Mouse (Mus musculus) midbrain, embryonic 14.5 days (tissue): ENCODE measurements around the gene 4930550C14Rik. TPM values are rescaled to one million over a fixed set of nuclear protein-coding genes. Genes with fewer than 3 reads are reported as not detected.

Experiments
- ATAC-seq: fragments of 200-750 bp; cut with Nextera tagmentation; 2 replicates; pipeline ENCODE4 v1.8.0; 2017; ENCODE audit warnings: moderate number of reproducible peaks, moderate library complexity; ENCODE audit not compliant: low FRiP score, low TSS enrichment
- DNase-seq: peaks from one replicate; pipeline ENCODE4 v3.0.0-alpha.2; 2015
- H3K27ac ChIP-seq: fragments of 300-500 bp; sonication (generic); replicated peaks from 2 replicates; pipeline ENCODE4 v1.5.1; 2014; ENCODE audit warnings: mild to moderate bottlenecking, low read depth, low read length, moderate library complexity
- H3K27me3 ChIP-seq: fragments of 300-500 bp; sonication (generic); 2 replicates; pipeline ENCODE4 v1.6.1; 2014; ENCODE audit warnings: low read length, control low read depth, mixed read lengths; ENCODE audit not compliant: control insufficient read depth, insufficient read depth
- H3K36me3 ChIP-seq: fragments of 300-500 bp; sonication (generic); 2 replicates; pipeline ENCODE4 v1.6.1; 2014; ENCODE audit warnings: low read length, control low read depth; ENCODE audit not compliant: control insufficient read depth, insufficient read depth
- H3K4me1 ChIP-seq: fragments of 300-500 bp; sonication (generic); 2 replicates; pipeline ENCODE4 v1.6.1; 2014; ENCODE audit warnings: mild to moderate bottlenecking, antibody characterized with exemption, low read length, control low read depth; ENCODE audit not compliant: control insufficient read depth, insufficient read depth
- H3K4me2 ChIP-seq: fragments of 300-500 bp; sonication (generic); 2 replicates; pipeline ENCODE4 v1.6.1; 2014; ENCODE audit warnings: mild to moderate bottlenecking, low read length, moderate library complexity
- H3K4me3 ChIP-seq: fragments of 300-500 bp; sonication (generic); replicated peaks from 2 replicates; pipeline ENCODE4 v1.5.1; 2014; ENCODE audit warnings: low read depth, low read length
- H3K9ac ChIP-seq: fragments of 300-500 bp; sonication (generic); replicated peaks from 2 replicates; pipeline ENCODE4 v1.6.1; 2014; ENCODE audit warnings: mild to moderate bottlenecking, low read length, moderate library complexity
- H3K9me3 ChIP-seq: fragments of 300-500 bp; sonication (generic); 2 replicates; pipeline ENCODE4 v1.6.1; 2016; ENCODE audit warnings: low read length, control low read depth, mixed read lengths; ENCODE audit not compliant: control insufficient read depth
- WGBS: fragments of 180-500 bp; shearing (Covaris S2); extraction: QIAGEN DNeasy Blood & Tissue Kit; methylation state at CpG from one replicate; pipeline ENCODE4 v1.1.7; 2014; 5-methylcytosine and 5-hydroxymethylcytosine counted together
- polyA plus RNA-seq: library from polyadenylated mRNA; unstranded; fragments of >200 nt; fragmentation: Nextera tagmentation; extraction: Ambion mirVana; gene quantifications from 2 replicates; pipeline ENCODE4 v1.2.1, GENCODE M21; 2014

4930550C14Rik gene
- polyA plus RNA-seq, result 0.08 and 0.41 TPM in 2 replicates

DNA sequence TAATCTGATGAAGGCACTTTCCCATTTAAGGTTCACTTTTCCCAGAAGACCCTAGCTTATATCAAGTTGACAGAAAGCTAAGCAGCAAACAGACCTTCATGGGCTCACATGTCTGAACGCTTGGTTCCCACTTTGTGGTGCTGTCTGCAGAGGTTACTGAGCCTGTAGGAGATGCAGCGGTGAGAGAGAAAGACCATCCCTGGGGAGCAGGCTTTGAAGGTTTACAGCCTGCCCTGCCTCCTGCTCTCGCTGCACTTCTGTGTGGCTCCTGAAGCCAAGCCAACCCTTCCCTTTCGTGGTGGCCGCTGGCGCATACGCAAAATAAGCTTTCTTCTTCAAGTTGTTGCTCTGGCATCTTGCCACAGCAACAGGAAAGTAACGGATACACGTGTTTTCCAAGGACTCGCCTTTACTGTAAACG is at the start of gene 4930550C14Rik:
Gene 4930550C14Rik (plus strand): TSS at position 35 of the 421 bp plus-strand sequence.
- Histone ChIP-seq H3K36me3 (no peaks in the 10 kb centered on the region), H3K27me3 (no peaks in the 10 kb centered on the region), H3K4me3 (no peak within 1 kb of the TSS), H3K4me2 (peak within 1 kb of the TSS; percentile 8; the same call in 1 of the 2 replicates), H3K9me3 (no peaks in the 10 kb centered on the region), H3K9ac (no peak within 1 kb of the TSS), H3K27ac (no peak within 1 kb of the TSS), H3K4me1 (peaks cover 15% of the 10 kb centered on the region)
- peak; percentile 40 for DNase-seq
- WGBS, result 34% methylated on average over 11 of the region's 11 CpGs
- no peak for ATAC-seq

DNA sequence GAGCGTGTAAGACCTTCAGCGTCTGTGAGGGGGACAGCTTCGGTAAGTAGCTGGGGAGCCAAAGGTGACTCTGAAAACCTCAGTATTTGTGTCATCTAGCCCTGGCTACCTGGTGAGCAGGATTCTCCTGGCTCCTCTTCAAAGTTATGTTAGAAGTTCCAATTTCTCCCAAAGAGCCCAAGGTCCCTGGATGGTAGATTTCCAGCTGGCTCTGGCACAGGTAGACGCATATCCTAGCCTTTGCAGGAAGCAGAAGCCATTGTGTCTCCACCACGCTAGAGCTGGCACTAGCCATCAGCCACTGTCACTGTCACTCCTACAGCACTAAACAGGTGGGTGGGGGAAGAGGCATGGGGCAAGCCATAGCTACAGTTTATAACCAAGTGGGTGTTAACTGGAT is 49.0 kb upstream of the 4930550C14Rik start:
- Histone ChIP-seq H3K9me3 (no peaks in the 10 kb centered on the region), H3K27me3 (no peaks in the 10 kb centered on the region), H3K9ac (no peak overlapping the region), H3K4me2 (no peak overlapping the region), H3K36me3 (no peaks in the 10 kb centered on the region), H3K4me1 (no peaks in the 10 kb centered on the region), H3K4me3 (no peak overlapping the region), H3K27ac (no peak overlapping the region)
- no peak for ATAC-seq
- WGBS, result 93% methylated on average over 5 of the region's 5 CpGs
- no peak for DNase-seq

DNA sequence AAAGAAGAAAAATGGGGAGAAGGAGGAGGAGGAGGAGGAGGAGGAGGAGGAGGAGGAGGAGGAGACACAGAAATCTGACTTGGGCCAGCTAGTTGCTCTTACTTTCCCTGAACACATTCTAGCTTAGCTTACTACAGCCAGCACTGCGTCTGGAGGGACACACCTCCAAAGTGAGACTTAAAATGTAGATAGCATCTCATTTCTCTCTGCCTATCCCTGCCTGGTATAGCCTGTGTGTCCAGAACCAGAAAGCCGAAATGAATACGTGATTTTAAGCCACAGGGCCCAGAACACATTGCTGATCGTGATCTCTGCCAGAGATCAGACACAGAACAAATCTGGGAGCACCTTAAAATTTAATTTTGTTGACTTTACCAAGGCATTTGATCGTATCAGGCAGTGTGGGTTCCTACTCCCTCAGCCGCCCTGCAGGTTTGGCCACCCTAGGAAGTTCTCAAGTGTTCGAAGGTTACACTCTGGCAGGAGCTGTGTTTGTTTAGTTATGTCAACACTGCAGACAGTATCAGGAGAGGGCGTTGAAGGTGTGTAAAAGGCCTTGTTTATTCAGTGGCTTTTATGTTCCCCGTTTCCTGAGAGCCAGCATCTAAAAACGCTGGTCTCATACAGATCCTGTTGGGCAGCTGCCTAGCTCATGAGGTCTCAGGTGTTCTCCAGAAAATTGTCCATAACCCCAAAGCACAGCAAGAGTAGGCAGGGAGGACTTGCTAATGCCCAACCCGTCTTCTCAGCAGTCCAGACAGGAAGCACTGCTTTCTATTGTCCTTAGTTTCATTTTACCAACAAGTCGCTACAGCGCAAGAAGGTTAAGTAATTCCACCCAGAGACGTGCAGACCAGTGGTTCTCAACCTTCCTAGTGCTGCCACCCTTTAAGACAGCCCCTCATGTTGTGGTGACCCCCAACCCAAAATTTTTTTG is 45.6 kb upstream of the 4930550C14Rik start:
- WGBS, result 80% methylated on average over 14 of the region's 14 CpGs

DNA sequence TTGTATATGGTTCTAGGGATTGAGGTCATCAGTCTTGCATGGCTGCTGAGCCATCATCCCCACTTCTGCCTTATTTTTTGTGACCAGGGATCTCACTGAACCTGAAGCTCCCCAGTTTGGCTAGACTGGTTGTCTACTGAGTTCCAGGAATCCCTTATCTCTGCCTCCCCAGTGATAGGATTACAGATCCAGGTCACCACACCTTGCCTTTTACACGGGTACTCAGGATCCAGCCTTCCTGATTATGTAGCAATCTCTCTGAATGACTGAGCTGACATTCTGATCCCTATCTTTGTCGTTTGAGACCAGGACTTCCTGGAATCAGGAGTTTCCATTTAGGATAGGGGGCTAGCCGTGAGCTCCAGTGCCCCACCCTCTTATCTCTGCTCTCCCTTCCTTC is 30.8 kb upstream of the 4930550C14Rik start:
- DNase-seq, result no peak

More for the DNA sequence above, 45.6 kb upstream of the 4930550C14Rik start:
- H3K9ac ChIP-seq, result no peak overlapping the region
- no peak overlapping the region for H3K4me3 ChIP-seq
- DNase-seq, result no peak
- H3K36me3 ChIP-seq, result no peaks in the 10 kb centered on the region
- no peak overlapping the region for H3K4me2 ChIP-seq
- no peaks in the 10 kb centered on the region for H3K27me3 ChIP-seq
- no peak for ATAC-seq
- H3K9me3 ChIP-seq, result no peaks in the 10 kb centered on the region
- no peaks in the 10 kb centered on the region for H3K4me1 ChIP-seq
- no peak overlapping the region for H3K27ac ChIP-seq

DNA sequence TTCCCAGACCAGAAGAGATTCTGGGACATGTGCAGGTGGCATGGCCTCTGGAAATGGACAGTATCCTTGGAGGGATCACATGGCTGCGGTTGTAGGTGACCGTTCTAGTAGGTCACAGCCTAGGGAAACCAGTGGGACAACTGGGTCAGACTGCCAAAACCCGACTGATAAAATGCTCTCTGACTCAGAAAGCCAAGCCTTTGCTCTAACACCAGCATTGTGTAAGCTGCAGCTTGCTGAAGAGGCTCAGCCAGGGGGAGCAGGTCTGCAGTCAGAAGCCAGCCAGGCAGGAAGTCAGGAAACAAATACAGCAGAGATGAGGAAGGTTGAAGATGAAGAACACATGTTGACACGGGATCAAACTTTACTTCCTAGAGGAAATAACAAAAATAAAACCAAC is 26.2 kb upstream of the 4930550C14Rik start:
- no peaks in the 10 kb centered on the region for H3K36me3 ChIP-seq
- H3K4me3 ChIP-seq, result no peak overlapping the region
- H3K27ac ChIP-seq, result no peak overlapping the region
- DNase-seq (no peak), ATAC-seq (no peak)
- H3K4me1 ChIP-seq, result no peaks in the 10 kb centered on the region
- WGBS, result 82% methylated on average over 4 of the region's 4 CpGs
- no peaks in the 10 kb centered on the region for H3K27me3 ChIP-seq
- no peak overlapping the region for H3K4me2 ChIP-seq
- H3K9ac ChIP-seq, result no peak overlapping the region
- H3K9me3 ChIP-seq, result no peaks in the 10 kb centered on the region

More for the DNA sequence above, 30.8 kb upstream of the 4930550C14Rik start:
- Histone ChIP-seq H3K4me2 (no peak overlapping the region), H3K9ac (no peak overlapping the region), H3K36me3 (no peaks in the 10 kb centered on the region), H3K27ac (no peak overlapping the region), H3K9me3 (no peaks in the 10 kb centered on the region), H3K4me3 (no peak overlapping the region), H3K27me3 (no peaks in the 10 kb centered on the region), H3K4me1 (no peaks in the 10 kb centered on the region)
- WGBS, result 80% methylated on average over 3 of the region's 3 CpGs
- no peak for ATAC-seq

DNA sequence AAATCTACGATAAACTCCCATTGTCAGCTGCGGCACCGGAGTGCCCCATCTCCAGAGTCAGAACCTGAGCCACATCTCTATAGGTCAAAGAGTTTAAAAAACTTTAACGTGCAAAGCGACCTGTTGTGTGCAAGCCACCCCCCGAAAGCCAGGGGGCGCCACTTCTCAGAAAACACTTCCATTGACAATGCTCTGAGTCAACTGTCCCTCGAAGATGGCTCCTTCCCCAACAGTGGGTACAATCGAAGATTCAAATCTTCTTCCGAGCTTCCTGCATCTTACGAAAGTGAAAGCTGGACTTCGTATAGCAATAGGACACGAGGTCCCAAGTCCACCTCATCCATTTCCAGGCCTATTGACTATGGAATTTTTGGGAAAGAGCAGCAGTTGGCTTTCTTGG is 25.3 kb upstream of the 4930550C14Rik start:
- Histone ChIP-seq H3K4me1 (no peaks in the 10 kb centered on the region), H3K27ac (no peak overlapping the region), H3K9ac (no peak overlapping the region), H3K4me2 (no peak overlapping the region), H3K36me3 (no peaks in the 10 kb centered on the region), H3K9me3 (no peaks in the 10 kb centered on the region), H3K4me3 (no peak overlapping the region), H3K27me3 (no peaks in the 10 kb centered on the region)
- ATAC-seq (no peak), DNase-seq (no peak)
- 82% methylated on average over 13 of the region's 13 CpGs for WGBS

DNA sequence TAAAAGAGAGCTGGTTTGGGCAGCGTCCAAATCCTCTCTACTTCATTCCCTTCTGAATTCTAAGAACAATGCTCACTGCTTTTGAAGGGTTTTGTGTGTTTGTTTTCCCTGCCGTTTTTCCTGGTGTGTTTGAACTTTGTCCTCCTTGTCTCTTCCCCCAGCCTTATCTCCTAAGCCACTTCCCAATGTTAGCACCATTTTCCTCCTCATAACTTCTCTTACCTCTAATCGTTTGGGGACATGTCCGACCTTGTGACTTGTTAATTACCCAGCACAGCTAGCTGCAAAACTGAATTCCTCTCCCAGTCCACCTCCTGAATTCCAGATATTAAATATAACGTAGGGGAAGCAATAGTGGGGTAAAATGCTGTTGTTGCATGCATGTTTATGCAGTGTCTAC is 24.5 kb upstream of the 4930550C14Rik start:
- no peak overlapping the region for H3K27ac ChIP-seq
- no peaks in the 10 kb centered on the region for H3K36me3 ChIP-seq
- ATAC-seq, result no peak
- DNase-seq, result no peak
- no peak overlapping the region for H3K4me2 ChIP-seq
- H3K9ac ChIP-seq, result no peak overlapping the region
- 76% methylated on average over 5 of the region's 5 CpGs for WGBS
- no peaks in the 10 kb centered on the region for H3K4me1 ChIP-seq
- H3K9me3 ChIP-seq, result no peaks in the 10 kb centered on the region
- H3K4me3 ChIP-seq, result no peak overlapping the region
- H3K27me3 ChIP-seq, result no peaks in the 10 kb centered on the region

DNA sequence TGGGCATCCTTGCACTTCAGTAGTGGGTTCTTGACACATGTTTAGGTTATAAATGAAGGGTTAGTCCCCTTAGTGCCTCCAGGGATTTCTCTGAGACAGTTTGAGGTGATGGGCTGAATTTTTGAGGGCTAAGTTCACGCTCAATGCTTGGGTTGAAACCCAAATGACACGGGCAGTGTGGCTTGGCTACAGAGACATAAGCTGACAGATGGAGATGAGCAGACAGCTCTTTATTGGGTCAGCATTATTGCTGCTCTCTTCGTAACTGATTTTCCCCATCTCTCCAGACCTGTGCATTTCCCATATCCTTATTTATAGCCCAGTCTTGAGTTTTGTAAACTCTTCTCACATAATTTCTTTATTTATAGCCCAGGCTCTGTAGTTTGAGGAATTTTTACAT is 24.0 kb upstream of the 4930550C14Rik start:
- Histone ChIP-seq H3K27ac (no peak overlapping the region), H3K4me3 (no peak overlapping the region), H3K4me1 (no peaks in the 10 kb centered on the region), H3K9me3 (no peaks in the 10 kb centered on the region), H3K27me3 (no peaks in the 10 kb centered on the region), H3K36me3 (no peaks in the 10 kb centered on the region), H3K9ac (no peak overlapping the region), H3K4me2 (no peak overlapping the region)
- DNase-seq, result no peak
- no peak for ATAC-seq
- 78% methylated on average over 3 of the region's 3 CpGs for WGBS

DNA sequence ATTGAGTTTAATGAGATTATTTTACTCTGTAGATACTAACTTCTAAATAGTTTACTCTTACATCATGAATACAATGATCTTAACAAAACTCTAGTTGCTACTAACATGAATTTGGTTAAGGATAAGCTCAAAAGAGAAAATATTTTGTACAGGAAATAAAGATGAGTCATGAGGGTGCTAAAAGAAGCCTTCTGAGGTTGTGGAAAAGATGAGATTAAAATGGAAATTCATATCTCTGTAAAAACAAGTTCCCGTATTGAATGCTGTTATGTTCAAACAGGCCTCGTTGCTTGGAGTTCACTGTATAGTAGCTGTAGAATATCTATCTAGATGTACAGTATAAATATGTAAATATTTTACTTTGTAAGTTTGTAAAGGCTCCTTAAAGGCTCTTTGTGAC is 21.5 kb upstream of the 4930550C14Rik start:
- 92% methylated on average over 2 of the region's 2 CpGs for WGBS
- no peaks in the 10 kb centered on the region for H3K9me3 ChIP-seq
- no peak overlapping the region for H3K27ac ChIP-seq
- H3K4me1 ChIP-seq, result no peaks in the 10 kb centered on the region
- no peak overlapping the region for H3K4me2 ChIP-seq
- no peak for ATAC-seq
- no peak overlapping the region for H3K9ac ChIP-seq
- H3K36me3 ChIP-seq, result no peaks in the 10 kb centered on the region
- no peaks in the 10 kb centered on the region for H3K27me3 ChIP-seq
- no peak overlapping the region for H3K4me3 ChIP-seq
- no peak for DNase-seq
